Mouse (Mus musculus): Measurements from ENCODE around the gene Prox1.

Prox1 gene

GRCm38 (mm10) chr1:190143593-190143992 lies 26.9 kb downstream of the Prox1 start:
- DNase-seq (ENCODE audit: low spot score), result no peak

GRCm38 (mm10) chr1:190142584-190142983 lies 27.9 kb downstream of the Prox1 start:
- DNase-seq (ENCODE audit: low spot score), result no peak

- DNase-seq (ENCODE audit: low spot score), result no peak
Observed at GRCm38 (mm10) chr1:190140519-190140918, 30.0 kb downstream of the Prox1 start.

GRCm38 (mm10) chr1:190139711-190140405 lies 30.7 kb downstream of the Prox1 start:
- DNase-seq (ENCODE audit: low spot score), result no peak

- DNase-seq (ENCODE audit: low spot score), result no peak
Observed at GRCm38 (mm10) chr1:190137943-190138342, 32.6 kb downstream of the Prox1 start.

GRCm38 (mm10) chr1:190132897-190133296 lies 37.6 kb downstream of the Prox1 start:
- DNase-seq (ENCODE audit: low spot score), result no peak

- DNase-seq (ENCODE audit: low spot score), result no peak
Observed at GRCm38 (mm10) chr1:190130888-190131287, 39.6 kb downstream of the Prox1 start.

GRCm38 (mm10) chr1:190129553-190129952 lies 41.0 kb downstream of the Prox1 start:
- DNase-seq (ENCODE audit: low spot score), result no peak

GRCm38 (mm10) chr1:190128674-190129322 lies 41.7 kb downstream of the Prox1 start:
- no peak for DNase-seq (ENCODE audit: low spot score)

GRCm38 (mm10) chr1:190127878-190128277 lies 42.6 kb downstream of the Prox1 start:
- no peak for DNase-seq (ENCODE audit: low spot score)

- DNase-seq (ENCODE audit: low spot score), result no peak
Observed at GRCm38 (mm10) chr1:190127163-190127795, 43.2 kb downstream of the Prox1 start.

GRCm38 (mm10) chr1:190124961-190125739 lies 45.4 kb downstream of the Prox1 start:
- no peak for DNase-seq (ENCODE audit: low spot score)

- no peak for DNase-seq (ENCODE audit: low spot score)
Observed at GRCm38 (mm10) chr1:190123404-190123803, 47.1 kb downstream of the Prox1 start.

- DNase-seq (ENCODE audit: low spot score), result no peak
Observed at GRCm38 (mm10) chr1:190115985-190116384, 54.5 kb downstream of the Prox1 start.

- no peak for DNase-seq (ENCODE audit: low spot score)
Observed at GRCm38 (mm10) chr1:190111741-190112140, 58.8 kb downstream of the Prox1 start.

GRCm38 (mm10) chr1:190107587-190107986 lies 62.9 kb downstream of the Prox1 start:
- no peak for DNase-seq (ENCODE audit: low spot score)

GRCm38 (mm10) chr1:190106674-190107420 lies 63.7 kb downstream of the Prox1 start:
- no peak for DNase-seq (ENCODE audit: low spot score)

GRCm38 (mm10) chr1:190106060-190106459 lies 64.5 kb downstream of the Prox1 start:
- DNase-seq (ENCODE audit: low spot score), result no peak

- DNase-seq (ENCODE audit: low spot score), result no peak
Observed at GRCm38 (mm10) chr1:190093326-190093725, 77.2 kb downstream of the Prox1 start.

- DNase-seq (ENCODE audit: low spot score), result no peak
Observed at GRCm38 (mm10) chr1:190092076-190092475, 78.4 kb downstream of the Prox1 start.

- no peak for DNase-seq (ENCODE audit: low spot score)
Observed at GRCm38 (mm10) chr1:190088929-190089328, 81.6 kb downstream of the Prox1 start.

- no peak for DNase-seq (ENCODE audit: low spot score)
Observed at GRCm38 (mm10) chr1:190085703-190086102, 84.8 kb downstream of the Prox1 start.
